Mouse (Mus musculus): Measurements from ENCODE around the gene Slc45a2.

The Slc45a2 gene

GRCm38 (mm10) chr15:11066299-11066698, 65.8 kb downstream of the Slc45a2 start:
- no peak for DNase-seq (ENCODE audit: low spot score)

DNA sequence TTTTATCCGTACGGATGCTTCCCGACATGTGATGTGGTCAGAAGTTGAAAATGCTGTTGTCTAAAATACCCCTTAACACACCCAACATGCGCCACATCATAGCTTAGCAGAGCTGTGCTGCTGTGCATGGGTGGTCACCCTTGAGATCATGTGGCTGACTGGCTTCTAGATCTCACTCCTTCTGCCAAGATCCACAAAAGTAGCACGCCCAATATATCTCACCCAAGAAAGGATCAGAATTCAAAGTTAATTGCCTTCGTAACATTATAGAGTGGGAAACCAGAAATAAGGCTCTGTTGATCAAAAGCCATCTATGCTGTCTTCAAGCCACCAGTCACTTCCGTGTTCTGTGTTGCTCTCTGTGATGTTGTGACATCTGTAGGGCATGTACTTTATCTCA, 67.4 kb downstream of the Slc45a2 start:
- no peak for DNase-seq (ENCODE audit: low spot score)

- DNase-seq (ENCODE audit: low spot score) = no peak
Observed at GRCm38 (mm10) chr15:11075726-11076361, 75.3 kb downstream of the Slc45a2 start.

Measured in retina, embryonic 14.5 days (tissue).